Mouse (Mus musculus): ENCODE measurements around the gene Irgm1. TPM values are rescaled to one million over a fixed set of nuclear protein-coding genes. Genes with fewer than 3 reads are reported as not detected.
"Not testable (repeated sequence)": the region's sequence is repeated elsewhere in the genome, so short reads cannot be mapped to it uniquely, and the experiment has no call there.

The Irgm1 gene
- polyA plus RNA-seq, 1 experiment from 2014 or later, result 1.4 TPM

DNA sequence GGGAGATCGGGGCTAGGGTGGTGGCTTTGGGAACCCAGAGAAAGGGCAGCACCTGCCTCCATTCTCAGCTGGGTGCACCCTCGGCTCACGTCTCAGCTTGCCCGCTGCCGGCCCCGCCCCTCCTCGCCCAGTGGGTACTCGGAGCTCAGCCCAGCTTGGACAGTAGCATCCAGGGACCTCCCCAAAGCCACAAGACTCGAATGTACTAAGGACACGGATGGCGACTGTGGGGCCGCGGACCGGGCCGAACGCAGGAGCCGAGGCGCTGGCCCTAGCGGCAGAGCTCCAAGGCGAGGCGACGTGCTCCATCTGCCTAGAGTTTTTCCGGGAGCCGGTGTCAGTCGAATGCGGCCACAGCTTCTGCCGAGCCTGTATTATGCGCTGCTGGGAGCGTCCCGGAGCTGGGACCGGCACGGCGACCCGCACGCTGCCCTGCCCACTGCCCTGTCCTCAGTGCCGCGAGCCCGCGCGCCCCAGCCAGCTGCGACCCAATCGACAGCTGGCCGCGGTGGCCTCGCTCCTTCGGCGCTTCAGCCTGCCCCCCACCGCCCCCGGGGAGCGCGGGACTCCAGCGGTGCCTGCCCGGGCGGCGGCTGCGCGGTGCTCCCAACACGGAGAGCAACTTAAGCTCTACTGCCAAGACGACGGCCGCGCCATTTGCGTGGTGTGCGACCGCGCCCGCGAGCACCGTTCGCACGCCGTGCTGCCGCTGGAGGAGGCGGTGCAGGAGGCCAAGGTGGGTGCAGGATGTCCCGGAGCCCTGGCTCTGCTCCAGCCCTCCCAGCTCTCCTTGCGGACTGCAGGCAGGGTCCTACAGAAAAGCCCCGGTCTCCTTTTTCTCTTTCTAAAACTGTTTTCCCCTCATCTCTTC, 33.9 kb downstream of the Irgm1 start:
- Histone ChIP-seq H3K27ac (no peak overlapping the region), H3K4me1 (peaks cover 26% of the 10 kb centered on the region), H3K27me3 (ENCODE audit: low read depth, poor library complexity, severe bottlenecking) (peaks cover 54% of the 10 kb centered on the region), H3K9me3 (replicated peaks) (no peaks in the 10 kb centered on the region), H3K4me3 (peak overlapping the region; percentile 71), H3K36me3 (no peaks in the 10 kb centered on the region)
- peak; percentile 66 for DNase-seq (ENCODE audit: low spot score)
- WGBS, result under 1% methylated on average over 77 of the region's 77 CpGs

DNA sequence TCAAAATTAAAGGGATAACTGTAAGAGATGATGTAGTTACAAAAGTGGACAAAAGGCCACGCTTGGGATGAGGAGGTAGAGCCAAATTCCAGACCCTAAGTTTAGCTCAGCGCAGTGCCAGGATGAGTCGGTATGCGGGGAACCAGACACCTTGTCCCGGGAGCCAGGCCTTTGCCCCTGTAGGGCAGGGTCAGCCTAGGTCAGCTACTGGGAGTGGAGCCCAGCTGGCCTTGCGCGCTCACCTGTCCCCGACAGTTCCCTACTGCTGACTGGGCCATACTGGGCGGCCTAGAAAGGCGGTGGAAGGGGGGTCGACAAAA, 34.5 kb downstream of the Irgm1 start:
- WGBS, result 6% methylated on average over 11 of the region's 11 CpGs
- Histone ChIP-seq H3K4me3 (peak overlapping the region; percentile 71), H3K36me3 (no peaks in the 10 kb centered on the region), H3K27me3 (ENCODE audit: low read depth, poor library complexity, severe bottlenecking) (peaks cover 54% of the 10 kb centered on the region), H3K9me3 (replicated peaks) (no peaks in the 10 kb centered on the region), H3K27ac (no peak overlapping the region), H3K4me1 (peaks cover 26% of the 10 kb centered on the region)
- no peak for DNase-seq (ENCODE audit: low spot score)

DNA sequence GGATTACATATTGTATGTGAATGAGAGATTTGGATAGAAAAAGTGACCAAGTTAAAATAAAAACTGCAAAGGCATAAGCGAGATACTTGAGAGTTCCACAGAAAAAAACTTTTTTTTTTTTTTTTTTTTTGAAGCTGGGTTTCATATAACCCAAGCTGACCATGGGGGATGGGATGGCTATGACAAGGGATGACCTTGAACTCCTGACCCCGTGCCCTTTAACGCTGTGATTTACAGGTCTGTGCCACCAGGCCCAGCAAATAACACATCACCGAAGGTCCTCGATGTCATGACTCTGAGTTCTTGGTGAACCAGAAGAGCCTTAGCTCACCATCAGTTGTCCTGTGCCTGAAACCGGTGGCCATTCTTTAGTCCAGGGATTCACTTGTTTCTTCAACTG, 35.6 kb downstream of the Irgm1 start:
- 65% methylated on average over 6 of the region's 6 CpGs for WGBS
- no peaks in the 10 kb centered on the region for H3K9me3 ChIP-seq (replicated peaks)
- H3K4me3 ChIP-seq, result no peak overlapping the region
- H3K27ac ChIP-seq, result no peak overlapping the region
- no peaks in the 10 kb centered on the region for H3K36me3 ChIP-seq
- H3K27me3 ChIP-seq (ENCODE audit: low read depth, poor library complexity, severe bottlenecking), result peaks cover 54% of the 10 kb centered on the region
- DNase-seq (ENCODE audit: low spot score), result no peak
- peaks cover 26% of the 10 kb centered on the region for H3K4me1 ChIP-seq

DNA sequence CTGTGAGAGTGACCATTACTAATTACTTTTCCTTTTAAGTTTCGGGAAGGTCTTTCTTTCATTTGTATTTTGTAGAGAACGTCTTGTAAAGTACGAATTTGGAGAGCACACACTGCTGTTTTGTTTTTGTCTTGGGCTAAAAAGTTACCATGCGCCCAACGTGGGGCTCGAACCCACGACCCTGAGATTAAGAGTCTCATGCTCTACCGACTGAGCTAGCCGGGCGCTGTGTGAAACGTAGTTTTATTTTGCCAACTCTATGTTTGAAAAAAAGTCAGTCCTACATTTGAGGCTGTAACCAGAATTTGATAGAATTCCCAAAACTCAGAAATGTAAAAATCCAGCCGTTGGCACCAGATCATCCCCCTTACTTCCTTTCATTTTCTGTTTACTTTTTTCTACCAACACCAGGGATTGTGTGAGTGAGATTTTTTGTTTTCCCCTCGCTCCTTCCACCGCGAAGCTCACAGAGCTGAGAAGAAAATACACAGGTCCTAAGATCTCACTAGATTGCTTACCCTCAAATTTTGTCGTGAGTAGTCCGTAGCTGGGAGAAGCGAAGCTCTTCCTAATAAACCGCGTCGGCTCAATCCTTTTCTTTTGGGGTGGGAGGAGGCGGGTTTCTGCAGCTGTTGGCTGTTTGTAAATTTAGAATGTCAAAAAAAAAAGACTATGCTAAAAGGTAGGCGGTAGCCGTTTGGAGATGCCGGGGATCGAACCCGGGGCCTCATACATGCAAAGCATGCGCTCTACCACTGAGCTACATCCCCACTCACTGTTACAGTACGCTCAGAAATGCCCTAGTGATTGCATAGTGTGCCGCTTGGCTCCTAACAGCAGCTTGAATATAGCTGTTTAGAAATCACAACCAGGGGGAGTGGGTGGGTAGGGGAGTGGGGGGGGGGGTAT, 37.5 kb downstream of the Irgm1 start:
- peak; percentile 89 for DNase-seq (ENCODE audit: low spot score)
- Histone ChIP-seq H3K27me3 (ENCODE audit: low read depth, poor library complexity, severe bottlenecking) (peaks cover 38% of the 10 kb centered on the region), H3K36me3 (no peaks in the 10 kb centered on the region), H3K27ac (0 out of 2 replicates have a peak overlapping the region, but pooled peaks have one; percentile 14), H3K4me1 (peaks cover 26% of the 10 kb centered on the region), H3K9me3 (replicated peaks) (no peaks in the 10 kb centered on the region), H3K4me3 (peak overlapping the region; percentile 60)
- under 1% methylated on average over 30 of the region's 30 CpGs for WGBS

DNA sequence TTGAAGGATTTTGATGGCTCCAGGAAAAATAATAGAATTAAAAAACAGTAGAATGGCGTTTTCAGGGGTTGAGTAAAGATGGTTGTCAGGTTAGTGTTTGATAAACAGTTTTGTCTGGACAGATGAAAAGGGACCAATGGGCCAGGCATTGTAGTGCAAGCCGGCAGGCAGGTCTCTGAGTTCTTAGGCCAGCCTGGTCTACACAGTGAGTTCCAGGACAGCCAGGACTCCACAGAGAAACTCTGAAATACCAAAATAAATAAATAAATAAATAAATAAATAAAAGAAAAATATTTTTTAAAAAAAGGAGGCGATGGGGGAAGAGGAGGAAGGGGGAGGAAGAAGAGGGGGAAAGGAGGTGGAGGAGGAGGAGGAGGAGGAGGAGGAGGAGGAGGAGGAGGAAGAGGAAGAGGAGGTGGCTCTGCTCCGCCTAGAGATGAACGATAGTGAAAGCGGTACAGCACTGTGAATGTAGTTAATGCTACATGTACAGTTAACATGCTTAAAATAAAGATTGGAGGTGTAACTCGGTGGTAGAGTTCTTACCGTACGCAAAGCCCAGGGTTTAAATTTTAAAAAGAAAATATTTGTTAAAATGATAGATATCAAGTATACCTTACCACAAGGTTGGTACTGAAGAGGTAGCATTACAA, 38.3 kb downstream of the Irgm1 start:
- Histone ChIP-seq H3K27me3 (ENCODE audit: low read depth, poor library complexity, severe bottlenecking) (peaks cover 30% of the 10 kb centered on the region), H3K9me3 (replicated peaks) (no peaks in the 10 kb centered on the region), H3K4me1 (peaks cover 21% of the 10 kb centered on the region), H3K36me3 (no peaks in the 10 kb centered on the region), H3K4me3 (peak overlapping the region; percentile 60), H3K27ac (no peak overlapping the region)
- DNase-seq (ENCODE audit: low spot score), result no peak
- WGBS, result 47% methylated on average over 8 of the region's 9 CpGs

DNA sequence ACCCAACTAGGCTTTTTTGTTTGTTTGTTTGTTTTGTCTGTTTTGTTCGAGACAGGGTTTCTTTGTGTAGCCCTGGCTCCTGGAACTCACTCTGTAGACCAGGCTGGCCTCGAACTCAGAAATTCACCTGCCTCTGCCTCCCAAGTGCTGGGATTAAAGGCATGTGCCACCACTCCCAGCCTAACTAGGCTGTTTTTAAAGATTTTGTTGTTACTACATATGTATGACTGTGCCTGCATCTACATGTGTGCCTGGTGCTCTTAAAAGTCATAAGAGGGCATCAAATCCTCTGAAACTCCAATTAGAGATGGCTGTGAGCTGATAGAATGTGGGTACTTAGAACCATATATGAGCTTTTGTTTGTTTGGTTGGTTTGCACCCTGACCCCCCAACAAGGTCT, 40.2 kb downstream of the Irgm1 start:
- Histone ChIP-seq H3K4me3 (no peak overlapping the region), H3K4me1 (peaks cover 9% of the 10 kb centered on the region), H3K27ac (no peak overlapping the region), H3K27me3 (ENCODE audit: low read depth, poor library complexity, severe bottlenecking) (peaks cover 13% of the 10 kb centered on the region), H3K36me3 (no peaks in the 10 kb centered on the region), H3K9me3 (replicated peaks) (no peaks in the 10 kb centered on the region)
- no peak for DNase-seq (ENCODE audit: low spot score)
- 78% methylated on average over 2 of the region's 2 CpGs for WGBS

DNA sequence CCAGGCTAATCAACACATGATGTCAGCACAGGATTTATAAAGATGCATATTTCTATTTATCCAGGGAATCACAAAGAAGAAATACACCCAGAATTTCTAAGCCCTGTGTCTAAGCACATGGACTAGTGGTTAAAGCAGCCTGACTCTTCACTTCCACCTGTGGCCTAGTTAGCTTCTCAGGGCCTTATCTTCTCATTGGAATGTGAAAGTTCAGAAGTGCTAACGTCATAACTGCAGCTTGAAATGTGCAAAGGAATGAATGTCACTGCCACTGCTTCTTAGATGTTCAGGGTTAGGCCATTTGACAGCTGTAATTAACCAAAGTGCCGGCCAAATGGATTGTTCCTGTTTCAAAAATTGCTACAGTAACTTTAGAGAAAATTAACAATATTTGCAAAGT, 41.2 kb downstream of the Irgm1 start:
- H3K27ac ChIP-seq, result no peak overlapping the region
- peaks cover 3% of the 10 kb centered on the region; the same call in 1 of the 2 replicates for H3K27me3 ChIP-seq (ENCODE audit: low read depth, poor library complexity, severe bottlenecking)
- no peak for DNase-seq (ENCODE audit: low spot score)
- peaks cover 9% of the 10 kb centered on the region for H3K4me1 ChIP-seq
- no peaks in the 10 kb centered on the region for H3K36me3 ChIP-seq
- no peak overlapping the region for H3K4me3 ChIP-seq
- H3K9me3 ChIP-seq (replicated peaks), result no peaks in the 10 kb centered on the region
- 72% methylated on average over 2 of the region's 2 CpGs for whole genome bisulfite sequencing

DNA sequence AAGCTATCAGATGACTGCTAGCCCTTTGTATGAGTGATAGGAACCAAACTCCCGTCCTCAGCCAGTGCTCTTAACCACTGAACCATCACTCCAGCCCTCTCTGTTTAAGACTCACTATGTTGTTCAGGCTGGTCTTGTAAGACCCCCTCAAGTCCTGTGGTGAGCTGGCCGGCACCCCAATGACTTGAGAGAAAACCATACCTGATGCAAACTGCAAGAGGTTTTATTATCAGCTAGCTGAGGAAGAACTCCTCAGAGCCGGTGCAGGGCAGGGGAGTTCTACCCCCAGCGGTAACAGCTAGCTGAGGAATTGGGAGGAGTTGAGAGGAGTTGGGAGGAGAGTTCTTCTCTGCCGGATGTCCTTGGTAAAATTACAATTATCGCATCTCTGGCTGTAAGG, 43.6 kb downstream of the Irgm1 start:
- 76% methylated on average over 6 of the region's 6 CpGs for WGBS
- H3K36me3 ChIP-seq, result no peaks in the 10 kb centered on the region
- no peak for DNase-seq (ENCODE audit: low spot score)
- H3K4me3 ChIP-seq, result no peak overlapping the region
- H3K27ac ChIP-seq, result no peak overlapping the region
- H3K4me1 ChIP-seq, result peaks cover 14% of the 10 kb centered on the region
- H3K9me3 ChIP-seq (replicated peaks), result no peaks in the 10 kb centered on the region
- peaks cover 16% of the 10 kb centered on the region for H3K27me3 ChIP-seq (ENCODE audit: low read depth, poor library complexity, severe bottlenecking)

DNA sequence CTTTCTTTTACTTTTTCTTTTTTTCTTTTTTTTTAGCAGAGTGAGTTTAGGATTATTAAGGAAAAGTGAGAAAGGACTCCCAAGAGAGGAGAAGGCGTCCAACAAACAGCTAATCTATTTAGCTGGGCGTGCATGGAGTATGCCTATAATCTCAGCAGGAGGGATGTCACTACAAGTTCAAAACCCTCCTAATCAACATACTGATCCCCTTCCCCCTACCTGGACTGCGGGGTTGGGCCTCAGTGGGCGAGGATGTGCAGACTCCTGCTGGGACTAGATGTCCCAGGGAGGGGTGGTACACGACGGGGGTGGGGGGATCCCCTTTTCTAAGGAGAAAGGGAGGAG, 44.8 kb downstream of the Irgm1 start:
- peaks cover 16% of the 10 kb centered on the region for H3K27me3 ChIP-seq (ENCODE audit: low read depth, poor library complexity, severe bottlenecking)
- peak overlapping the region; percentile 62; the same call in 1 of the 2 replicates for H3K27ac ChIP-seq
- peaks cover 14% of the 10 kb centered on the region for H3K4me1 ChIP-seq
- H3K4me3 ChIP-seq, result peak overlapping the region; percentile 51
- no peaks in the 10 kb centered on the region for H3K36me3 ChIP-seq
- WGBS, result 4% methylated on average over 6 of the region's 6 CpGs
- no peak for DNase-seq (ENCODE audit: low spot score)
- no peaks in the 10 kb centered on the region for H3K9me3 ChIP-seq (replicated peaks)

DNA sequence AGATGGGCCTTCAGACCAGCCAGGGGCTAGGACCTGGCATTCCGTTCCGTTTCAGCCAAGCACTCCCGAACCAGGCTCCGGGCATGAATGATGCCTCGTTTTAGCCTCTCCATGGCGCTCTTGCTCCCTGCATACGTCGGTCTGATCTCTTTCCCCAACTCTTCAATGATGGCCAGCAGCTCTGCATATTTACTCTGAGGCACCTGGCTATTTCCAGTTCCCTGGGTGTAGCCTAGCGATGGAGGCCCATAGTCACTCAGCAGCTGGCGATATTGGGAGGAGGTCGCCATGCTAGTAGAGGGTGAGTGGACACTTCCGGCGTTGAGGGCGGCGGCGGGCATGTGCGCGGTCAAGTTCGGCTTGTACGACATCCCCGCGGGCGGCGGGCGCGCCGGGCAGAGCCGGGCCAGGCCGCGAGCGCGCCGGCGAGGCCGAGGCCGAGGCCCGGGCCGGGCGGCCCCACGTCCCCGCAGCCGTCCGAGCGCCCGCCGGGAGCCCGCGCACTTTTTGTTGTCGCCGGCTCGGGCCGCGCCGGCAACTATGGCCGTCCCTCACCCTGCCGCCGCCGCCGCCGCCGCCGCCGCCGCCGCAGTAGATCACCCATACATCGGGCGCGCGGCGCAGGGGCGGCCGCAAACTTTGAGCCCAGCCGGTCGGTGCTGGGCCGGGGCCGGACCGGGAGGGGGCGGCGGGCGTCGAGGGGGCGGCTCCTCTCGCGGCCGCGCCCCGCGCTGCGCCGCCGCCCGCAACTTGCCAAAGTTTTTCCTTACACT, 45.3 kb downstream of the Irgm1 start, which contains the start of the genes Trim7 and Gm12184:
TSS of gene Trim7 (plus strand) at position 162 of the 773 bp plus-strand sequence.
TSS of gene Gm12184 (minus strand) at position 677 of the 773 bp plus-strand sequence.
- Histone ChIP-seq H3K4me1 (peaks cover 14% of the 10 kb centered on the region), H3K27me3 (ENCODE audit: low read depth, poor library complexity, severe bottlenecking) (peaks cover 16% of the 10 kb centered on the region), H3K27ac (peak within 1 kb of the TSS; percentile 62), H3K4me3 (peak within 1 kb of the TSS; percentile 51)
- DNase-seq (ENCODE audit: low spot score); H3K9me3 ChIP-seq (replicated peaks); H3K36me3 ChIP-seq: not testable (repeated sequence)
- under 1% methylated on average over 66 of the region's 92 CpGs for WGBS

DNA sequence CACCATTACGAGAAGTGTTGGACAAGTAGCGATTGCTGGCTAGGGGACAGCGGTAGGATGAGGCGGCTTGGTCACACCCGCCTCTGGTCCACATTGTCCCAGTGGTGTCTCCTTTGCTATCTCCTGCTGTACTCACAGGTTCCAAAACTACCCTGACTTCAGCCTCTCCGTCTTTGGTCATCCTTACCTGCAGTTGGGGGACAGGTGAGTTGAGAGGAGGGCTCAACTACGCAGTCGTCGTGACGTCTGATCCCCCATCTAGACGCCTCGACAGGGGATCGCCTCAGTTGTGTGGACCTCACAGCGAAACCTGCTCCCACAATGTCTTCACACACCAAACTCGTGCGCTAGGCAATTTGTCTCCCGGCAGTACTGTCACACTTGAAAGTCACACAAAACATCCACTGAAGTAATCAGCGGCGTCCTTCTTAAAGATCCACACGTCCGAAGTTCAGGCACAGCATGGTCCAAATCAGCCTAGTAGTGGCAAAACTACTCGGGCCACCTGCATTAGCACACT, 47.1 kb downstream of the Irgm1 start:
- H3K4me3 ChIP-seq, result peak overlapping the region; percentile 52
- peaks cover 16% of the 10 kb centered on the region for H3K27me3 ChIP-seq (ENCODE audit: low read depth, poor library complexity, severe bottlenecking)
- peak; percentile 45 for DNase-seq (ENCODE audit: low spot score)
- no peaks in the 10 kb centered on the region for H3K36me3 ChIP-seq
- no peaks in the 10 kb centered on the region for H3K9me3 ChIP-seq (replicated peaks)
- WGBS, result 5% methylated on average over 22 of the region's 22 CpGs
- no peak overlapping the region for H3K27ac ChIP-seq
- peaks cover 14% of the 10 kb centered on the region for H3K4me1 ChIP-seq

DNA sequence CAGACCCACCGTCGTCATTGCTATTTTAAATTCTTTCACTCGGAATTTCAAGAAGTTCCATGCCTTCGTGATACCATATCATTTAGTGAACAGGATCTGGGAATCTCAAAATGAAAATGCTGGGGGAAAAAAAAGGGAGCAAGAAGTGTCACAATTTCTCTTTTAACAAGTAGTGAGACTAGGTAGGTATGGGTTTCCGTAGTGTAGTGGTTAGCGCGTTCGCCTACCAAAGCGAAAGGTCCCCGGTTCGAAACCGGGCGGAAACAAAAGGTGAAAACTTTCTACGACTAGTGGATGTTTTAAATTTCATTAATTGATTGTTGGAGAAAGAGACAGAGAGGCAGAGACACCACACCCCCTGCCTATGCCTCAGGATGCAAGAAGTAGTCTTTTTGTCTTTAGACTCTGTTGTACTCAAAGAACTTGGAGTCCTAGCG, 47.9 kb downstream of the Irgm1 start:
- DNase-seq (ENCODE audit: low spot score), result peak; percentile 76
- Histone ChIP-seq H3K27ac (no peak overlapping the region), H3K36me3 (no peaks in the 10 kb centered on the region), H3K4me1 (peaks cover 14% of the 10 kb centered on the region), H3K9me3 (replicated peaks) (no peaks in the 10 kb centered on the region), H3K27me3 (ENCODE audit: low read depth, poor library complexity, severe bottlenecking) (peaks cover 16% of the 10 kb centered on the region), H3K4me3 (peak overlapping the region; percentile 52)
- under 1% methylated on average over 15 of the region's 15 CpGs for WGBS
